Mouse (Mus musculus): ENCODE results near the gene Selenon. TPM values are rescaled to one million over a fixed set of nuclear protein-coding genes. Genes with fewer than 3 reads are reported as not detected.
A peak's percentile ranks its signal among the peaks of the same experiment; 100 is the strongest.
"Not testable (repeated sequence)": the region's sequence is repeated elsewhere in the genome, so short reads cannot be mapped to it uniquely, and the experiment has no call there.

The Selenon gene
- polyA plus RNA-seq, 1 experiment from 2014 or later, result 34.4 TPM

GRCm38 (mm10) chr4:134496595-134497210, 55.3 kb downstream of the Selenon start, which contains the start of gene Paqr7:
TSS of gene Paqr7 (plus strand) at chr4:134496697.
- peak within 1 kb of the TSS; percentile 95 for H3K4me2 ChIP-seq (ENCODE audit: low read depth, low read length)
- no peaks in the 10 kb centered on the region for H3K36me3 ChIP-seq (replicated peaks; ENCODE audit: control insufficient read depth, insufficient read depth, low read depth, low read length)
- 2% methylated on average over 35 of the region's 35 CpGs for WGBS
- H3K4me1 ChIP-seq (ENCODE audit: control insufficient read depth, insufficient read depth, low read length), result peaks cover 5% of the 10 kb centered on the region
- ATAC-seq (replicated peaks; ENCODE audit: insufficient number of reproducible peaks, low FRiP score, low TSS enrichment, low read depth) (peak; percentile 40; the same call in 1 of the 2 replicates), DNase-seq (ENCODE audit: low spot score) (peak; percentile 50)
- no peaks in the 10 kb centered on the region for H3K9me3 ChIP-seq (replicated peaks; ENCODE audit: control insufficient read depth, low read length)
- no peak within 1 kb of the TSS for H3K27ac ChIP-seq (replicated peaks; ENCODE audit: low read depth, low read length)
- peak within 1 kb of the TSS; percentile 68 for H3K9ac ChIP-seq (replicated peaks; ENCODE audit: low read length)
- peak within 1 kb of the TSS; percentile 49 for H3K4me3 ChIP-seq (ENCODE audit: low read depth, low read length)
- no peaks in the 10 kb centered on the region for H3K27me3 ChIP-seq (ENCODE audit: control insufficient read depth, insufficient read depth, low read length)

- Histone ChIP-seq H3K9me3 (replicated peaks; ENCODE audit: control insufficient read depth, low read length) (no peaks in the 10 kb centered on the region), H3K27ac (replicated peaks; ENCODE audit: low read depth, low read length) (no peak overlapping the region), H3K4me2 (ENCODE audit: low read depth, low read length) (no peak overlapping the region), H3K36me3 (replicated peaks; ENCODE audit: control insufficient read depth, insufficient read depth, low read depth, low read length) (no peaks in the 10 kb centered on the region), H3K4me3 (ENCODE audit: low read depth, low read length) (no peak overlapping the region), H3K27me3 (ENCODE audit: control insufficient read depth, insufficient read depth, low read length) (no peaks in the 10 kb centered on the region), H3K4me1 (ENCODE audit: control insufficient read depth, insufficient read depth, low read length) (peaks cover 5% of the 10 kb centered on the region), H3K9ac (replicated peaks; ENCODE audit: low read length) (no peak overlapping the region)
- ATAC-seq (replicated peaks; ENCODE audit: insufficient number of reproducible peaks, low FRiP score, low TSS enrichment, low read depth) (no peak), DNase-seq (ENCODE audit: low spot score) (no peak)
- 71% methylated on average over 5 of the region's 5 CpGs for WGBS
Observed at GRCm38 (mm10) chr4:134495546-134495923, 56.4 kb downstream of the Selenon start.

- no peak for ATAC-seq (replicated peaks; ENCODE audit: insufficient number of reproducible peaks, low FRiP score, low TSS enrichment, low read depth)
- Histone ChIP-seq H3K27me3 (ENCODE audit: control insufficient read depth, insufficient read depth, low read length) (no peaks in the 10 kb centered on the region), H3K36me3 (replicated peaks; ENCODE audit: control insufficient read depth, insufficient read depth, low read depth, low read length) (no peaks in the 10 kb centered on the region), H3K9me3 (replicated peaks; ENCODE audit: control insufficient read depth, low read length) (no peaks in the 10 kb centered on the region), H3K4me3 (ENCODE audit: low read depth, low read length) (no peak overlapping the region), H3K27ac (replicated peaks; ENCODE audit: low read depth, low read length) (no peak overlapping the region), H3K4me1 (ENCODE audit: control insufficient read depth, insufficient read depth, low read length) (peaks cover 5% of the 10 kb centered on the region), H3K4me2 (ENCODE audit: low read depth, low read length) (no peak overlapping the region), H3K9ac (replicated peaks; ENCODE audit: low read length) (no peak overlapping the region)
- WGBS, result 73% methylated on average over 16 of the region's 16 CpGs
- DNase-seq (ENCODE audit: low spot score), result peak; percentile 61
Observed at GRCm38 (mm10) chr4:134494780-134495545, 57.0 kb downstream of the Selenon start.

GRCm38 (mm10) chr4:134494161-134494560, 57.8 kb downstream of the Selenon start:
- not testable (repeated sequence) for H3K27ac ChIP-seq (replicated peaks; ENCODE audit: low read depth, low read length); H3K27me3 ChIP-seq (ENCODE audit: control insufficient read depth, insufficient read depth, low read length); ATAC-seq (replicated peaks; ENCODE audit: insufficient number of reproducible peaks, low FRiP score, low TSS enrichment, low read depth); H3K9ac ChIP-seq (replicated peaks; ENCODE audit: low read length); H3K4me2 ChIP-seq (ENCODE audit: low read depth, low read length); DNase-seq (ENCODE audit: low spot score); H3K4me1 ChIP-seq (ENCODE audit: control insufficient read depth, insufficient read depth, low read length); H3K9me3 ChIP-seq (replicated peaks; ENCODE audit: control insufficient read depth, low read length); H3K36me3 ChIP-seq (replicated peaks; ENCODE audit: control insufficient read depth, insufficient read depth, low read depth, low read length); H3K4me3 ChIP-seq (ENCODE audit: low read depth, low read length)
- WGBS, result 91% methylated on average over 6 of the region's 6 CpGs

GRCm38 (mm10) chr4:134491716-134492115, 60.2 kb downstream of the Selenon start:
- ATAC-seq (replicated peaks; ENCODE audit: insufficient number of reproducible peaks, low FRiP score, low TSS enrichment, low read depth), result no peak
- no peaks in the 10 kb centered on the region; the same call in 1 of the 2 replicates for H3K4me1 ChIP-seq (ENCODE audit: control insufficient read depth, insufficient read depth, low read length)
- H3K9ac ChIP-seq (replicated peaks; ENCODE audit: low read length), result no peak overlapping the region
- no peak overlapping the region for H3K4me3 ChIP-seq (ENCODE audit: low read depth, low read length)
- no peaks in the 10 kb centered on the region for H3K27me3 ChIP-seq (ENCODE audit: control insufficient read depth, insufficient read depth, low read length)
- 78% methylated on average over 6 of the region's 6 CpGs for WGBS
- no peaks in the 10 kb centered on the region for H3K9me3 ChIP-seq (replicated peaks; ENCODE audit: control insufficient read depth, low read length)
- no peak overlapping the region for H3K4me2 ChIP-seq (ENCODE audit: low read depth, low read length)
- H3K27ac ChIP-seq (replicated peaks; ENCODE audit: low read depth, low read length), result no peak overlapping the region
- H3K36me3 ChIP-seq (replicated peaks; ENCODE audit: control insufficient read depth, insufficient read depth, low read depth, low read length), result no peaks in the 10 kb centered on the region
- no peak for DNase-seq (ENCODE audit: low spot score)

- Histone ChIP-seq H3K27me3 (ENCODE audit: control insufficient read depth, insufficient read depth, low read length) (no peaks in the 10 kb centered on the region), H3K9me3 (replicated peaks; ENCODE audit: control insufficient read depth, low read length) (no peaks in the 10 kb centered on the region), H3K4me3 (ENCODE audit: low read depth, low read length) (no peak overlapping the region), H3K4me2 (ENCODE audit: low read depth, low read length) (no peak overlapping the region), H3K27ac (replicated peaks; ENCODE audit: low read depth, low read length) (no peak overlapping the region), H3K9ac (replicated peaks; ENCODE audit: low read length) (no peak overlapping the region), H3K36me3 (replicated peaks; ENCODE audit: control insufficient read depth, insufficient read depth, low read depth, low read length) (no peaks in the 10 kb centered on the region), H3K4me1 (ENCODE audit: control insufficient read depth, insufficient read depth, low read length) (no peaks in the 10 kb centered on the region)
- no peak for DNase-seq (ENCODE audit: low spot score)
- no peak for ATAC-seq (replicated peaks; ENCODE audit: insufficient number of reproducible peaks, low FRiP score, low TSS enrichment, low read depth)
- WGBS, result 84% methylated on average over 11 of the region's 11 CpGs
Observed at GRCm38 (mm10) chr4:134489986-134490665, 61.8 kb downstream of the Selenon start.

- Histone ChIP-seq H3K36me3 (replicated peaks; ENCODE audit: control insufficient read depth, insufficient read depth, low read depth, low read length) (no peaks in the 10 kb centered on the region), H3K9me3 (replicated peaks; ENCODE audit: control insufficient read depth, low read length) (no peaks in the 10 kb centered on the region), H3K4me1 (ENCODE audit: control insufficient read depth, insufficient read depth, low read length) (no peaks in the 10 kb centered on the region), H3K4me3 (ENCODE audit: low read depth, low read length) (no peak overlapping the region), H3K4me2 (ENCODE audit: low read depth, low read length) (no peak overlapping the region), H3K9ac (replicated peaks; ENCODE audit: low read length) (no peak overlapping the region), H3K27ac (replicated peaks; ENCODE audit: low read depth, low read length) (no peak overlapping the region), H3K27me3 (ENCODE audit: control insufficient read depth, insufficient read depth, low read length) (no peaks in the 10 kb centered on the region)
- DNase-seq (ENCODE audit: low spot score) (no peak), ATAC-seq (replicated peaks; ENCODE audit: insufficient number of reproducible peaks, low FRiP score, low TSS enrichment, low read depth) (no peak)
- 89% methylated on average over 5 of the region's 5 CpGs for whole genome bisulfite sequencing
Observed at GRCm38 (mm10) chr4:134488211-134488610, 63.8 kb downstream of the Selenon start.

Measured in embryonic facial prominence, embryonic 11.5 days (tissue).